Mouse (Mus musculus) heart, postnatal 36 days (tissue): ENCODE measurements around the gene Ap5s1. TPM values are rescaled to one million over a fixed set of nuclear protein-coding genes. Genes with fewer than 3 reads are reported as not detected.
A peak's percentile ranks its signal among the peaks of the same experiment; 100 is the strongest.

ENCODE experiments used
- DNase-seq, 2 experiments: peaks; one replicate each; pipeline ENCODE4 v3.0.0; 2021 to 2022
- intact Hi-C: fragments of 180-260 bp; cut with DNase I; formaldehyde crosslinking; loops from one replicate; pipeline ENCODE4 v1.15.1; 2025
- total RNA-seq, 2 experiments: library from RNA; stranded (reverse); gene quantifications; 2 replicates each; pipeline ENCODE4 v1.2.3; 2021

Ap5s1 gene
- total RNA-seq = 10 to 100 TPM; 31.5 to 36.5 TPM

GRCm38 (mm10) chr2:131206778-131207177 is at the start of gene Ap5s1:
TSS of gene Ap5s1 (plus strand) at chr2:131207078.
- DNase-seq = no peak
- intact Hi-C loops = no loop called here

GRCm38 (mm10) chr2:131159491-131159910 is 47.4 kb upstream of the Ap5s1 start:
- intact Hi-C loops = no loop called here
- DNase-seq = no peak

- intact Hi-C loops = loop anchor here (1.0 to 5.0 kb wide), 2 partner anchors 65 to 198 kb away; no protein-coding TSS in a partner anchor
- DNase-seq = peak; percentile 92 to 93
These were observed 46.8 kb upstream of the Ap5s1 start, which contains the start of gene 1700037H04Rik for GRCm38 (mm10) chr2:131159938-131160581. TSS of gene 1700037H04Rik (minus strand) at chr2:131160081.

GRCm38 (mm10) chr2:131160671-131161111 is 46.2 kb upstream of the Ap5s1 start:
- intact Hi-C loops = loop anchor here (1.0 to 5.0 kb wide), 2 partner anchors 65 to 198 kb away; no protein-coding TSS in a partner anchor
- DNase-seq = peak in 1 of 2 experiments; percentile 50

- intact Hi-C loops = loop anchor here (5.0 kb wide), 1 partner anchor 202 kb away; no protein-coding TSS in a partner anchor
- DNase-seq = no peak
These were observed 43.0 kb upstream of the Ap5s1 start for GRCm38 (mm10) chr2:131163924-131164323.

GRCm38 (mm10) chr2:131166172-131166571 is 40.7 kb upstream of the Ap5s1 start:
- intact Hi-C loops = no loop called here
- no peak for DNase-seq

- DNase-seq = no peak
- intact Hi-C loops = no loop called here
These were observed 38.9 kb upstream of the Ap5s1 start for GRCm38 (mm10) chr2:131167984-131168383.

- DNase-seq = no peak
- intact Hi-C loops = no loop called here
These were observed 38.0 kb upstream of the Ap5s1 start for GRCm38 (mm10) chr2:131168914-131169313.

- DNase-seq = no peak
- intact Hi-C loops = no loop called here
These were observed 35.9 kb upstream of the Ap5s1 start for GRCm38 (mm10) chr2:131170936-131171335.

GRCm38 (mm10) chr2:131171401-131172104 is 35.3 kb upstream of the Ap5s1 start:
- intact Hi-C loops = no loop called here
- peak; percentile 68 to 71 for DNase-seq

GRCm38 (mm10) chr2:131172322-131172721 is 34.6 kb upstream of the Ap5s1 start:
- no peak for DNase-seq
- intact Hi-C loops = no loop called here

- DNase-seq = peak; percentile 59 to 63
- intact Hi-C loops = loop anchor here (5.0 kb wide), 1 partner anchor 238 kb away; no protein-coding TSS in a partner anchor
These were observed 32.2 kb upstream of the Ap5s1 start for GRCm38 (mm10) chr2:131174700-131175099.

GRCm38 (mm10) chr2:131175286-131175944 is 31.5 kb upstream of the Ap5s1 start:
- no peak for DNase-seq
- intact Hi-C loops = loop anchor here (5.0 kb wide), 1 partner anchor 237 kb away; no protein-coding TSS in a partner anchor

- intact Hi-C loops = loop anchor here (5.0 kb wide), 1 partner anchor 236 kb away; no protein-coding TSS in a partner anchor
- DNase-seq = no peak
These were observed 31.0 kb upstream of the Ap5s1 start for GRCm38 (mm10) chr2:131175945-131176309.

- intact Hi-C loops = loop anchor here (5.0 kb wide), 1 partner anchor 236 kb away; no protein-coding TSS in a partner anchor
- no peak for DNase-seq
These were observed 30.4 kb upstream of the Ap5s1 start for GRCm38 (mm10) chr2:131176491-131176890.

- no peak for DNase-seq
- intact Hi-C loops = loop anchor here (5.0 kb wide), 1 partner anchor 234 kb away; no protein-coding TSS in a partner anchor
These were observed 28.9 kb upstream of the Ap5s1 start for GRCm38 (mm10) chr2:131177932-131178331.

- intact Hi-C loops = loop anchor here (5.0 kb wide), 1 partner anchor 233 kb away; no protein-coding TSS in a partner anchor
- DNase-seq = peak in 1 of 2 experiments; percentile 34
These were observed 28.0 kb upstream of the Ap5s1 start for GRCm38 (mm10) chr2:131178828-131179245.

- intact Hi-C loops = loop anchor here (5.0 kb wide), 1 partner anchor 233 kb away; no protein-coding TSS in a partner anchor
- peak; percentile 60 to 71 for DNase-seq
These were observed 27.5 kb upstream of the Ap5s1 start for GRCm38 (mm10) chr2:131179246-131179886.

GRCm38 (mm10) chr2:131179990-131180587 is 26.8 kb upstream of the Ap5s1 start, which contains the start of gene Cenpb:
TSS of gene Cenpb (minus strand) at chr2:131180067.
- intact Hi-C loops = loop anchor here (1.0 to 5.0 kb wide), 3 partner anchors 30 to 232 kb away; no protein-coding TSS in a partner anchor
- peak; percentile 89 for DNase-seq
